ENCODE assay signal across 11 mouse cellular contexts in the genomic region with DNA sequence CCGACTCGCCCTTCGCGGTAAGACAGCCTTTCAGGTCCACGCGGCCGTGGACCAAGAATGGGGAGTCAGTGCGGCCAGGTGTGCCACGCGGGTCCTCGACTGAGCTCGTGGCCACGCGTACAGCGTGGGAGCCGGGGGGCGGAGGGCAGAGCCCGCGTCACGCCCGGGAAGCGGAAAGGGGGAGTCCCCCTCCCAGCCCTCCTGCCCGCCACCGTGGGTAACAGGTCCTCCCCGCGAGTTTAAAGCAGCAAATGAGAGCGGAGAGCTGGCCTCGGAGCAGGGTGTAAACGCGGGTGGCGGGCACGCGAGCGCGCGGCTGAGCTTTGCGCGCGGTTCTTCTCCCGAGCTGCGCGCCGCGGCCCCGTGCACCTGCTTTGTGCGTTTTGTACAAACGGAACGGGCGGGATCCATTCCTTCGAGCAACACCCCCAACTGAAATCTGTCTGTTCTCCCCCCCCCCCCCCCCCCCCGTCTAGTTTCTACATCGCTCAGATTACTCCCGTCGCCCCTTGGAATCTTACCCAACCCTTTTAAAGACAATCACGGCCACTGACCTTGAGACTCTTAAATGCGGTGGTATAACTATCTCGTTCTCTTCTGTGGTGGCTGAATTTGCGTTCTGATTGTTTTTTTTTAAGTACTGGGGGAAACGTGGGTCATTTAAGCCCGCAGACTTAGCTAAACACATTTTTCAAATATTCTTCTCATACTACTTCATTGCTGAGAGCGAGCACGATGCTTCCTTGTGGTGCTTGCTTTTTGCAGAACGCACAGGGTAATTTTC. TPM values are rescaled to one million over a fixed set of nuclear protein-coding genes. Genes with fewer than 3 reads are reported as not detected.
DNase-seq lines count a peak whose midpoint lies in the region; ATAC-seq and TF ChIP-seq lines count a peak whose summit lies in the region.
"Had no signal": no experiment of that assay in that cellular context is flagged by ENCODE, and none has a peak within 500 bp of the region (broad histone marks: within the 10 kb centered on the region; RNA-seq: fewer than 3 reads in every experiment).

No protein-coding gene starts in this region.

- H3K4me3 ChIP-seq in layer of hippocampus, adult 2 months, result peak overlapping the region; percentile 41
- H3K4me3 ChIP-seq in forebrain, embryonic 10.5 days, result peak overlapping the region; percentile 55
- peak overlapping the region; percentile 35 for H3K4me3 ChIP-seq in limb, embryonic 12.5 days (replicated peaks)
- H3K4me3 ChIP-seq: left cerebral cortex, adult 2 months had no signal

- H3K27me3 ChIP-seq in forebrain, embryonic 10.5 days (ENCODE audit: poor library complexity, severe bottlenecking), result peaks cover 100% of the 10 kb centered on the region
- H3K27me3 ChIP-seq in limb, embryonic 12.5 days, result peaks cover 91% of the 10 kb centered on the region

- no peak for ATAC-seq in limb, embryonic 12.5 days (ENCODE audit: insufficient number of reproducible peaks, insufficient read depth, low FRiP score, low TSS enrichment, low read depth)

- H3K4me2 ChIP-seq in limb, embryonic 12.5 days, result peak overlapping the region; percentile 56

- H3K9ac ChIP-seq in limb, embryonic 12.5 days (replicated peaks), result no peak overlapping the region

- TF ChIP-seq CTCF in layer of hippocampus, adult 2 months (conservative IDR thresholded peaks at IDR 0.05), result no peak

- H3K4me1 ChIP-seq in forebrain, embryonic 10.5 days, result peaks cover 40% of the 10 kb centered on the region
- peaks cover 16% of the 10 kb centered on the region; the same call in 1 of the 2 replicates for H3K4me1 ChIP-seq in limb, embryonic 12.5 days (replicated peaks)

- H3K36me3 ChIP-seq in forebrain, embryonic 10.5 days (replicated peaks), result no peaks in the 10 kb centered on the region
- H3K36me3 ChIP-seq in limb, embryonic 12.5 days, result no peaks in the 10 kb centered on the region

- H3K9me3 ChIP-seq in forebrain, embryonic 10.5 days, result no peaks in the 10 kb centered on the region
- H3K9me3 ChIP-seq in limb, embryonic 12.5 days, result no peaks in the 10 kb centered on the region

- no peak overlapping the region for H3K27ac ChIP-seq in layer of hippocampus, adult 2 months
- H3K27ac ChIP-seq in forebrain, embryonic 10.5 days, result 0 out of 2 replicates have a peak overlapping the region, but pooled peaks have one; percentile 53
- H3K27ac ChIP-seq in limb, embryonic 12.5 days, result no peak overlapping the region
- H3K27ac ChIP-seq: left cerebral cortex, adult 2 months had no signal

- WGBS in forebrain, embryonic 10.5 days, result under 1% methylated on average over 63 of the region's 63 CpGs
- 1% methylated on average over 62 of the region's 63 CpGs for WGBS in limb, embryonic 12.5 days

- no peak for DNase-seq in layer of hippocampus, adult 2 months (ENCODE audit: low spot score in 2 of 2)
- DNase-seq in layer of hippocampus, adult 8-10 months (ENCODE audit: low spot score in 2 of 2), result no peak
- DNase-seq in forebrain, embryonic 10.5 days (ENCODE audit: extremely low spot score, low spot score), result peak; percentile 48
- peak; percentile 63 for DNase-seq in retina, embryonic 14.5 days (ENCODE audit: low spot score)
- no peak for DNase-seq in right cerebral cortex, adult 18-20 months
- DNase-seq in ovary, adult 18-20 months (ENCODE audit: low spot score), result no peak
- DNase-seq in spleen, adult 12 weeks (ENCODE audit: low spot score), result no peak

RNA-seq across cellular contexts. Expression of gene Onecut1, which starts 12.3 kb away (rescaled TPM):
- total RNA-seq in layer of hippocampus, adult 2 months (2021), result 1 to 10 TPM in 1 of 2 experiments, under 1 TPM in 1; 0.92 to 1.3 TPM
- 1 to 10 TPM in 2 of 4 experiments, under 1 TPM in 2; 0.41 to 1.5 (median 0.73) TPM for total RNA-seq in layer of hippocampus, adult 8-10 months (2022)
- 0.92 and 1.2 TPM in 2 replicates for polyA plus RNA-seq in forebrain, embryonic 10.5 days (2016; fragmentation: Nextera tagmentation; extraction: Ambion mirVana)
- 0.06 TPM in 1 of 2 replicates, not detected in the other for polyA plus RNA-seq in limb, embryonic 12.5 days (2016; fragmentation: Nextera tagmentation; extraction: Ambion mirVana)
- total RNA-seq: common myeloid progenitor, adult 5-6 weeks had no signal
- polyA plus RNA-seq: urinary bladder, adult 2 months had no signal

Comparison
In these comparisons a context has a peak if more than half of its experiments do, and no peak if none do; other contexts are left out.
1. DNase-seq: peak in forebrain, embryonic 10.5 days (single experiment) and retina, embryonic 14.5 days (single experiment); none in layer of hippocampus, adult 2 months (0 of 2), layer of hippocampus, adult 8-10 months (0 of 2), right cerebral cortex, adult 18-20 months (single experiment), ovary, adult 18-20 months (single experiment) and spleen, adult 12 weeks (single experiment).
2. Peak in every context shown above with its lines, with median percentiles within 50 percentile points of each other: H3K4me3 ChIP-seq.